In genomic region chr17:64003444-64003843, GRCm38 (mm10) we compare ENCODE assay signal across 10 mouse cellular contexts.
DNase-seq lines count a peak whose midpoint lies in the region; ATAC-seq lines count a peak whose summit lies in the region.
"Had no signal": no experiment of that assay in that cellular context is flagged by ENCODE, and none has a peak within 500 bp of the region (broad histone marks: within the 10 kb centered on the region; RNA-seq: fewer than 3 reads in every experiment).

No protein-coding gene starts in this region.

- H3K36me3 ChIP-seq in neural tube, embryonic 11.5 days (ENCODE audit: control insufficient read depth, insufficient read depth, low read length), result no peaks in the 10 kb centered on the region
- H3K36me3 ChIP-seq: neural tube, embryonic 13.5 days had no signal

- no peak overlapping the region for H3K9ac ChIP-seq in neural tube, embryonic 11.5 days (ENCODE audit: low read length)
- H3K9ac ChIP-seq: liver, embryonic 14.5 days; neural tube, embryonic 13.5 days had no signal

- H3K4me1 ChIP-seq in neural tube, embryonic 11.5 days (ENCODE audit: control insufficient read depth, insufficient read depth, low read length), result no peaks in the 10 kb centered on the region

- H3K4me3 ChIP-seq in neural tube, embryonic 11.5 days (ENCODE audit: low read depth, low read length), result no peak overlapping the region
- H3K4me3 ChIP-seq: neural tube, embryonic 13.5 days had no signal

- no peak overlapping the region for H3K27ac ChIP-seq in neural tube, embryonic 11.5 days (ENCODE audit: low read depth, low read length)
- H3K27ac ChIP-seq: liver, embryonic 14.5 days; neural tube, embryonic 13.5 days had no signal

- intact Hi-C loops in heart, postnatal 25 days (cut with DNase I), result no loop called here

- H3K27me3 ChIP-seq in neural tube, embryonic 11.5 days (ENCODE audit: control insufficient read depth, insufficient read depth, low read length), result no peaks in the 10 kb centered on the region
- H3K27me3 ChIP-seq: neural tube, embryonic 13.5 days had no signal

- peak; percentile 32 for DNase-seq in neural tube, embryonic 11.5 days (ENCODE audit: low spot score)
- DNase-seq in neural tube, embryonic 10.5 days (ENCODE audit: extremely low spot score, low spot score), result no peak
- peak; percentile 7 for DNase-seq in embryo, embryonic 9.5 days (ENCODE audit: extremely low spot score)
- DNase-seq in heart, postnatal 25 days (ENCODE audit: low spot score), result peak; percentile 10
- DNase-seq in urinary bladder, postnatal 25 days (ENCODE audit: low spot score), result peak; percentile 35
- no peak for DNase-seq in frontal cortex, postnatal 14 days (ENCODE audit: low spot score in 2 of 2)
- DNase-seq: cerebellum, postnatal 36 days had no signal

- H3K9me3 ChIP-seq in neural tube, embryonic 11.5 days (ENCODE audit: control insufficient read depth, low read length), result no peaks in the 10 kb centered on the region
- H3K9me3 ChIP-seq: neural tube, embryonic 13.5 days had no signal

- no peak for ATAC-seq in neural tube, embryonic 11.5 days (ENCODE audit: insufficient read depth, low FRiP score, low TSS enrichment)
- no peak for ATAC-seq in erythroid progenitor cell, adult 5-6 weeks (replicated peaks; ENCODE audit: low FRiP score, poor library complexity, severe bottlenecking)

- 79% methylated on average over 13 of the region's 13 CpGs for WGBS in neural tube, embryonic 11.5 days

- no peak overlapping the region for H3K4me2 ChIP-seq in neural tube, embryonic 11.5 days (ENCODE audit: low read depth)
- H3K4me2 ChIP-seq: neural tube, embryonic 13.5 days had no signal

Comparison
In these comparisons a context has a peak if more than half of its experiments do, and no peak if none do; other contexts are left out.
1. DNase-seq: peak in neural tube, embryonic 11.5 days (single experiment), embryo, embryonic 9.5 days (single experiment), heart, postnatal 25 days (single experiment) and urinary bladder, postnatal 25 days (single experiment); none in neural tube, embryonic 10.5 days (single experiment) and frontal cortex, postnatal 14 days (0 of 2).